Mouse (Mus musculus): Measurements from ENCODE around the gene Zfp595.
"Not testable (repeated sequence)": the region's sequence is repeated elsewhere in the genome, so short reads cannot be mapped to it uniquely, and the experiment has no call there.

- TF ChIP-seq CTCF, EP300 (IDR thresholded peaks at IDR 0.05; ENCODE audit: low read depth): not testable (repeated sequence)
Observed at GRCm38 (mm10) chr13:67376255-67376654, 43.9 kb upstream of the Zfp595 start.
